Mouse (Mus musculus) MEL (cell line): ENCODE measurements at regions not wholly inside any gene's neighbourhood (a gene's known extent, or its start where the extent isn't known, plus 50 kb on each side); places are given as distances from the start of the nearest gene placed in this dataset.

Experiments used
- CHD2 ChIP-seq: IDR thresholded peaks from 2 replicates; pipeline ENCODE4 v1.6.1; 2011; ENCODE audit warnings: low read length, improper control_type of control experiment
- CTCF ChIP-seq, 3 experiments: IDR thresholded peaks in 2 of 3; conservative IDR thresholded peaks in 1 of 3; 2 replicates each; pipeline ENCODE4 v1.5.1; 2011 to 2012; ENCODE audit warnings: low read length in 3 of 3, low read depth in 2 of 3, mild to moderate bottlenecking in 2 of 3, improper control_type of control experiment in 1 of 3, inconsistent platforms in 1 of 3, mixed read lengths in 1 of 3, moderate library complexity in 1 of 3; ENCODE audit not compliant: control insufficient read depth in 1 of 3, insufficient read depth in 1 of 3, poor library complexity in 1 of 3, severe bottlenecking in 1 of 3
- EP300 ChIP-seq, 2 experiments: IDR thresholded peaks; 2 replicates each; pipeline ENCODE4 v1.6.1; 2011; ENCODE audit warnings: improper control_type of control experiment in 2 of 2, low read length in 2 of 2, low read depth in 1 of 2, mild to moderate bottlenecking in 1 of 2
- ETS1 ChIP-seq: IDR thresholded peaks from 2 replicates; pipeline ENCODE4 v1.6.1; 2012; ENCODE audit warnings: low read depth, mild to moderate bottlenecking, inconsistent platforms, low read length, improper control_type of control experiment, moderate library complexity
- KAT2A ChIP-seq: conservative IDR thresholded peaks from 2 replicates; pipeline ENCODE4 v1.6.1; 2012; ENCODE audit warnings: low read depth, low read length, improper control_type of control experiment, inconsistent platforms
- MYB ChIP-seq: IDR thresholded peaks from 2 replicates; pipeline ENCODE4 v1.6.1; 2011; ENCODE audit warnings: mild to moderate bottlenecking, low read depth, low read length, improper control_type of control experiment
- POLR2A ChIP-seq, 2 experiments: IDR thresholded peaks; 2 replicates each; pipeline ENCODE4 v1.6.1; 2011 to 2012; ENCODE audit warnings: low read length in 2 of 2, mild to moderate bottlenecking in 2 of 2, control low read depth in 1 of 2, improper control_type of control experiment in 1 of 2, low read depth in 1 of 2, moderate library complexity in 1 of 2; ENCODE audit not compliant: control insufficient read depth in 1 of 2, insufficient read depth in 1 of 2, poor library complexity in 1 of 2
- POLR2AphosphoS2 ChIP-seq: IDR thresholded peaks from 2 replicates; pipeline ENCODE4 v1.6.1; 2011; ENCODE audit warnings: low read length, improper control_type of control experiment
- POLR2AphosphoS5 ChIP-seq: IDR thresholded peaks from 2 replicates; pipeline ENCODE4 v1.6.1; 2012; ENCODE audit warnings: low read depth, borderline replicate concordance, mild to moderate bottlenecking, inconsistent platforms, low read length, moderate library complexity, mixed read lengths
- USF1 ChIP-seq: IDR thresholded peaks from 2 replicates; pipeline ENCODE4 v1.6.1; 2014; ENCODE audit warnings: low read depth, mild to moderate bottlenecking, inconsistent platforms, low read length, improper control_type of control experiment, moderate library complexity

DNA sequence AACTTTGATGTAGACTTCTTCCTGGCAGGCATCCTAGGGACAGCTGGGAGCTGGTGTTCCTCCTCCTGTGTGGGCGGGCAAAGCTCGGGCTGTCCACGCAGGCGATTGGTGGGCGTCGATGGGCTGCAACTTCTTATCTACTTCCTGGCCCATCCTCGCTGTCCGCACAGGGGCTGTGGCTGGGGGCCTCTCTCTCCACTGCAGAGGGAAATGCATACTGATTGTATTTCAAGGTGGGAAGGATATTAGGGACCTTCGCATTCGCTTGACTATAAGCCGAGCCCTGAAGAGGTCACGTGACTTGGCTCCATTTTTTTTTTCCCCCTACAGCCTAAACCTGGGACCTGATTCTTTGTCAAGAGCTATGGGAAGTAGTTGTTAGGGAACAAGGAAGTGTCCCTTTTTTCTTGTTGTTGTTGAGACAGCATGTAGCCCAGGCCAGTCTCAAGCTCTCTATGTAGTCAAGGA, 164.4 kb upstream of the Ubr2 start:
- TF ChIP-seq ETS1 = 0 out of 2 replicates have a peak, but pooled peaks have one; percentile 16
- TF ChIP-seq MYB = no peak
- no peak for TF ChIP-seq POLR2AphosphoS2
- peak in 1 of 2 experiments; percentile 64; a peak in 2 of 4 replicates for TF ChIP-seq POLR2A (IDR thresholded peaks at IDR 0.05; ENCODE audit: control insufficient read depth in 1 of 2, insufficient read depth in 1 of 2, low read depth in 1 of 2, low read length in 2 of 2, poor library complexity in 1 of 2)
- TF ChIP-seq EP300 (IDR thresholded peaks at IDR 0.05; ENCODE audit: low read depth in 1 of 2, low read length in 2 of 2) = peak; percentile 30 to 38; a peak in 3 of 4 replicates
- no peak for TF ChIP-seq CHD2
- TF ChIP-seq KAT2A = no peak
- TF ChIP-seq CTCF (IDR thresholded peaks at IDR 0.05 in 2 of 3, conservative IDR thresholded peaks at IDR 0.05 in 1 of 3; ENCODE audit: control insufficient read depth in 1 of 3, insufficient read depth in 1 of 3, low read depth in 2 of 3, low read length in 3 of 3, poor library complexity in 1 of 3, severe bottlenecking in 1 of 3) = no peak
- TF ChIP-seq POLR2AphosphoS5 = no peak
- TF ChIP-seq USF1 = peak; percentile 94
